ENCODE assay signal across 21 mouse cellular contexts in the genomic region with DNA sequence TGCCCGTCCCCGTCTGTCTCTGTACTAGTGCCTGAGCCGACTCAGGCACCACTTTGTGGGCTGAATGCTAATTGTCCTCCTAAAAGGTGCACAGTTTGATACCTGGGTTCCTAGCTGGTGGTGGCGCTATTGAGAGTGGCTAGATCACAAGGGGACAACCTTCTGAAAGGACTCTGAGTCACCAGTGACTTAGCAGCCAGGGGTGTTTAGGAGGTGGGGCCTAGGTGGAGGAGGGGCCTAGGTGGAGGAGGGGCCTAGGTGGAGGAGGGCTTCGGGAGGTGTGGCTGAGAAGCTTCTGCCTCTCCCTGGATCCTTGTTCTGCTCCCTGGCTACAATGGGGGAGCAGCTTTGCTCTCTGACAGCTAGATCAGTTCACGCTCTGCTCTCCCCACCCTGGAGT. TPM values are rescaled to one million over a fixed set of nuclear protein-coding genes. Genes with fewer than 3 reads are reported as not detected.
DNase-seq lines count a peak whose midpoint lies in the region; ATAC-seq and TF ChIP-seq lines count a peak whose summit lies in the region.
"Had no signal": no experiment of that assay in that cellular context is flagged by ENCODE, and none has a peak within 500 bp of the region (broad histone marks: within the 10 kb centered on the region; RNA-seq: fewer than 3 reads in every experiment).

No protein-coding gene starts in this region.

- no peaks in the 10 kb centered on the region for H3K9me3 ChIP-seq in heart, postnatal 0 days (replicated peaks; ENCODE audit: control insufficient read depth, low read length)
- H3K9me3 ChIP-seq in liver, embryonic 12.5 days (replicated peaks): no peaks in the 10 kb centered on the region
- H3K9me3 ChIP-seq in stomach, postnatal 0 days (ENCODE audit: control insufficient read depth, low read length): no peaks in the 10 kb centered on the region
- H3K9me3 ChIP-seq: forebrain, embryonic 12.5 days; limb, embryonic 10.5 days had no signal

- DNase-seq in heart, postnatal 0 days (ENCODE audit: low spot score): no peak
- DNase-seq in heart, postnatal 10 days: no peak
- DNase-seq in WW6 (ENCODE audit: low read depth, low spot score): peak; percentile 47
- DNase-seq in stomach, postnatal 0 days (ENCODE audit: low spot score): no peak
- DNase-seq in retina, postnatal 1 day: no peak
- no peak for DNase-seq in gastrocnemius, postnatal 25 days
- DNase-seq: cerebellum, adult 11-12 months; heart, adult 18-20 months; kidney, adult 8-10 months; lung, embryonic 14.5 days; right cerebral cortex, postnatal 14 days had no signal

- WGBS in heart, postnatal 0 days: 81% methylated on average over 6 of the region's 6 CpGs
- 72% methylated on average over 6 of the region's 6 CpGs for WGBS in liver, embryonic 12.5 days (ENCODE audit: insufficient replicate concordance)
- WGBS in stomach, postnatal 0 days: 92% methylated on average over 6 of the region's 6 CpGs

- H3K4me1 ChIP-seq in heart, postnatal 0 days (ENCODE audit: control insufficient read depth, insufficient read depth): no peaks in the 10 kb centered on the region
- H3K4me1 ChIP-seq in liver, embryonic 12.5 days: peaks cover 26% of the 10 kb centered on the region
- H3K4me1 ChIP-seq in stomach, postnatal 0 days (replicated peaks; ENCODE audit: control insufficient read depth, insufficient read depth): no peaks in the 10 kb centered on the region
- H3K4me1 ChIP-seq: limb, embryonic 10.5 days had no signal

- no peak overlapping the region for H3K4me3 ChIP-seq in heart, postnatal 0 days (ENCODE audit: low read depth, low read length)
- no peak overlapping the region for H3K4me3 ChIP-seq in liver, embryonic 12.5 days
- no peak overlapping the region for H3K4me3 ChIP-seq in stomach, postnatal 0 days (ENCODE audit: low read depth, low read length)
- H3K4me3 ChIP-seq: forebrain, embryonic 12.5 days; limb, embryonic 10.5 days had no signal

- no peak overlapping the region for H3K4me2 ChIP-seq in heart, postnatal 0 days (ENCODE audit: low read depth, low read length)
- H3K4me2 ChIP-seq in liver, embryonic 12.5 days: no peak overlapping the region
- no peak overlapping the region for H3K4me2 ChIP-seq in stomach, postnatal 0 days (replicated peaks; ENCODE audit: low read depth)
- H3K4me2 ChIP-seq: forebrain, embryonic 12.5 days; lung, embryonic 14.5 days had no signal

- no peak overlapping the region for H3K9ac ChIP-seq in heart, postnatal 0 days (replicated peaks; ENCODE audit: low read depth, low read length)
- no peak overlapping the region for H3K9ac ChIP-seq in liver, embryonic 12.5 days
- H3K9ac ChIP-seq in stomach, postnatal 0 days (ENCODE audit: low read length): no peak overlapping the region
- H3K9ac ChIP-seq: forebrain, embryonic 12.5 days; lung, embryonic 14.5 days had no signal

- H3K27me3 ChIP-seq in heart, postnatal 0 days (ENCODE audit: control insufficient read depth, insufficient read depth, low read length): no peaks in the 10 kb centered on the region
- no peaks in the 10 kb centered on the region for H3K27me3 ChIP-seq in liver, embryonic 12.5 days (replicated peaks)
- H3K27me3 ChIP-seq in stomach, postnatal 0 days (ENCODE audit: control insufficient read depth, insufficient read depth, low read length): no peaks in the 10 kb centered on the region
- H3K27me3 ChIP-seq: forebrain, embryonic 12.5 days had no signal

- no peak for TF ChIP-seq EP300 in heart, postnatal 0 days (IDR thresholded peaks at IDR 0.05; ENCODE audit: low read depth)
- no peak for TF ChIP-seq EP300 in stomach, postnatal 0 days (optimal IDR thresholded peaks at IDR 0.05)

- ATAC-seq in heart, postnatal 0 days (ENCODE audit: insufficient read depth, low read depth): peak; percentile 49; the same call in 1 of the 2 replicates
- ATAC-seq in liver, embryonic 12.5 days: peak; percentile 64
- ATAC-seq in stomach, postnatal 0 days (ENCODE audit: low FRiP score, low TSS enrichment): no peak
- ATAC-seq in CD4-positive, CD25-positive, alpha-beta regulatory T cell, adult 4 months: no peak
- ATAC-seq: hindbrain, postnatal 0 days; midbrain, embryonic 16.5 days had no signal

- intact Hi-C loops in heart, postnatal 10 days (cut with DNase I): no loop called here

- no peaks in the 10 kb centered on the region for H3K36me3 ChIP-seq in heart, postnatal 0 days (replicated peaks; ENCODE audit: control insufficient read depth, insufficient read depth, low read length)
- no peaks in the 10 kb centered on the region for H3K36me3 ChIP-seq in liver, embryonic 12.5 days
- no peaks in the 10 kb centered on the region for H3K36me3 ChIP-seq in stomach, postnatal 0 days (ENCODE audit: control insufficient read depth, insufficient read depth, low read length)
- H3K36me3 ChIP-seq: forebrain, embryonic 12.5 days; limb, embryonic 10.5 days had no signal

- TF ChIP-seq CTCF in heart, postnatal 0 days (IDR thresholded peaks at IDR 0.05; ENCODE audit: low read depth): no peak
- TF ChIP-seq CTCF in stomach, postnatal 0 days (IDR thresholded peaks at IDR 0.05; ENCODE audit: low read depth): 0 out of 2 replicates have a peak, but pooled peaks have one; percentile 5

- H3K27ac ChIP-seq in heart, postnatal 0 days (ENCODE audit: low read depth): no peak overlapping the region
- no peak overlapping the region for H3K27ac ChIP-seq in liver, embryonic 12.5 days
- H3K27ac ChIP-seq in stomach, postnatal 0 days (replicated peaks): no peak overlapping the region
- H3K27ac ChIP-seq: forebrain, embryonic 12.5 days; hindbrain, postnatal 0 days; limb, embryonic 10.5 days had no signal

RNA-seq across cellular contexts. Expression of gene Lrrc52, which starts 20.1 kb away (rescaled TPM):
- total RNA-seq in heart, postnatal 0 days (2014; rRNA removed; ENCODE audit: low replicate concordance): 0.27 and 2.4 TPM in 2 replicates
- 0.21 and 0.46 TPM in 2 replicates for polyA plus RNA-seq in heart, postnatal 0 days (2015; fragmentation: Nextera tagmentation; extraction: Ambion mirVana)
- total RNA-seq in heart, postnatal 10 days (2021): 1 to 10 TPM in 1 of 2 experiments, under 1 TPM in 1; 0.69 to 3.2 TPM
- not detected in 2 replicates for polyA plus RNA-seq in liver, embryonic 12.5 days (2016; fragmentation: Nextera tagmentation; extraction: Ambion mirVana)
- not detected in 2 replicates for polyA plus RNA-seq in stomach, postnatal 0 days (2015; fragmentation: Nextera tagmentation; extraction: Ambion mirVana)
- not detected for polyA plus RNA-seq in CD4-positive, CD25-positive, alpha-beta regulatory T cell, adult 4 months (2017; shearing (Covaris generic))
- total RNA-seq in gastrocnemius, postnatal 25 days (2021): 1 to 10 TPM in 1 of 2 experiments, under 1 TPM in 1; 0.32 to 4.2 TPM
- total RNA-seq: left cerebral cortex, adult 18-20 months had no signal
- polyA plus RNA-seq: embryonic facial prominence, embryonic 14.5 days; forebrain, embryonic 12.5 days; heart, embryonic 16.5 days; hindbrain, postnatal 0 days; large intestine, adult 2 months; limb, embryonic 10.5 days; midbrain, embryonic 16.5 days had no signal

RNA-seq across cellular contexts. Expression of gene Mgst3, which starts 52.9 kb away (rescaled TPM):
- total RNA-seq in heart, postnatal 0 days (2014; rRNA removed; ENCODE audit: low replicate concordance): 528 and 566 TPM in 2 replicates
- polyA plus RNA-seq in heart, postnatal 0 days (2015; fragmentation: Nextera tagmentation; extraction: Ambion mirVana): 306 and 315 TPM in 2 replicates
- 100 to 1,000 TPM; 191 to 207 TPM for total RNA-seq in heart, postnatal 10 days (2021)
- polyA plus RNA-seq in liver, embryonic 12.5 days (2016; fragmentation: Nextera tagmentation; extraction: Ambion mirVana): 388 and 396 TPM in 2 replicates
- 991 and 1,037 TPM in 2 replicates for polyA plus RNA-seq in stomach, postnatal 0 days (2015; fragmentation: Nextera tagmentation; extraction: Ambion mirVana)
- 1 to 10 TPM; 3.8 to 5.1 TPM for polyA plus RNA-seq in CD4-positive, CD25-positive, alpha-beta regulatory T cell, adult 4 months (2017; shearing (Covaris generic))
- 10 to 100 TPM; 84.7 to 94.2 TPM for total RNA-seq in gastrocnemius, postnatal 25 days (2021)

Comparison
In these comparisons a context has a peak if more than half of its experiments do, and no peak if none do; other contexts are left out.
1. ATAC-seq: peak in heart, postnatal 0 days (single experiment) and liver, embryonic 12.5 days (single experiment); none in stomach, postnatal 0 days (single experiment) and CD4-positive, CD25-positive, alpha-beta regulatory T cell, adult 4 months (single experiment).
2. RNA of gene Mgst3, which starts 52.9 kb away (polyA plus RNA-seq): 991 to 1,037 TPM in stomach, postnatal 0 days, 388 to 396 TPM in liver, embryonic 12.5 days and 306 to 315 TPM in heart, postnatal 0 days; 3.8 to 5.1 TPM in CD4-positive, CD25-positive, alpha-beta regulatory T cell, adult 4 months; every median in the first group is over 10 times any median in the second.